Mouse (Mus musculus): ENCODE measurements at regions not wholly inside any gene's neighbourhood (a gene's known extent, or its start where the extent isn't known, plus 50 kb on each side); places are given as distances from the start of the nearest gene placed in this dataset.

DNA sequence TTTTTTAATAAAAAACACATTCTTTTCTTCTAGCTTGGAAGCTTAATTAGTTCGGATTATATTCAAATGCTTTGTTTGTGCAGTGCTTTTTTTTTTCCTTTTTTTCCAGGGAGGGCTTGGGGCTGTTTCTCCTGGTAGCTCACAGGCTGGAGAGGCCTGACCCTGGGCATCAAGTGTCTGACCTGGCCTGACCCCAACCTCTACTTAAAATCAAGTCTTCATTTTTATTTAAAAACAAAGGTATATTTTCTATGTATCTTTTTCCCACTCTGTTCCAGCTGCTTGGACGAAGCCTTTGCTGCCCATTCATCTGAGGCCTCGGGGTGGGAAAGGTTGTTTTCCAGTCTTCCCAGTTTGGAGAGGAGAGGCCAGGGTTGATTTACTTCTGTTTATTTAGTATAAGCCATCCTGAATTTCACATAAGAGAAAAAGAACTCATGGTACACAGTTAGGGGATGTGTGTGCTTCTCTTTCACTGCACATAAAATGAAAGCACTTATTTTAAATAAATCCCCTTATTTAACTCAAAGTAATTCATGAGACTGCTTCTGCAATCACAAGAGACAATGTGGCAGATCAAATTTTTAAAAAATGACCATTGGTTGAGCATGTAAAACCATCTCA, 539.1 kb downstream of the Ptprc start:
- no peak for DNase-seq (ENCODE audit: low spot score)

DNA sequence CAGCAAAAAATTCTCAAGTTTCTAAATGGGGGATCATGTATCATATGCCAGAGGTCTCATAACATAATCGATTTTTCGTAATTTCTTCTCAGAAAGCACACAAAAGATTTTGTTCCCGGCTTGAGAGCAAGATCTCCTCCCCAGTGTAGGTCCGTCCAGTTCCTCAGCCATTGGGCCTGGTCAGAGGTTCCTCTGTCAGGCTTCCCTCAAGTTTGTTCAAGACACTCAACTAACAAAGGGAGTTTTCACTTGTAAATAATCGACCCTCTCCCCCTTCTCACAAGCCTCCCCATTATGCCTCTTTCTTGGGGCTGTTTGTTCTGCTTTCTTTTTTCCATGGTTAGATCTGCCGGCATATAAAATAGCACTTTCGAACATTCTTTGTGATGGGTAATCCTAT, 539.7 kb downstream of the Ptprc start:
- DNase-seq (ENCODE audit: low spot score): no peak

- no peak for DNase-seq (ENCODE audit: low spot score)
These were observed 544.0 kb downstream of the Ptprc start for GRCm38 (mm10) chr1:137631546-137631945.

DNA sequence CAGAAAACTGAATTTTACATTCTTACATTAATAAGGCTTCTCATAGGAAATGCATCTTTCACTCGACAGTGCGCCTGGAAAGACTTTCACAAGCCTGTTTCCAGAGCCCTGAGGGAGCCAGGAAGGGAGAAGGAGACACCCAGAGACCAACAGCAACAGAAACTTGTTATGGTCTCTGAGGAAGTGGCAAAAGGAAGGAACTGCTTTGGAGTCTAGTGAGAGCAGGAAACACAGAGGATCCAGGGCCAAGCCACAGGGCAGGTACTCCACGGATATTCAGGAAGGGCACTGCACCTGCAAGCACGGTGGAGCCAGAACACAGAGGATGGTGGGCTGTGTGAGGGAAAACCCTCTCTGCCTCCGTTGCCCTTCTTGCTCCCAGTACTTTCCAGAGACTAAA, 554.8 kb downstream of the Ptprc start:
- no peak for DNase-seq (ENCODE audit: low spot score)

DNA sequence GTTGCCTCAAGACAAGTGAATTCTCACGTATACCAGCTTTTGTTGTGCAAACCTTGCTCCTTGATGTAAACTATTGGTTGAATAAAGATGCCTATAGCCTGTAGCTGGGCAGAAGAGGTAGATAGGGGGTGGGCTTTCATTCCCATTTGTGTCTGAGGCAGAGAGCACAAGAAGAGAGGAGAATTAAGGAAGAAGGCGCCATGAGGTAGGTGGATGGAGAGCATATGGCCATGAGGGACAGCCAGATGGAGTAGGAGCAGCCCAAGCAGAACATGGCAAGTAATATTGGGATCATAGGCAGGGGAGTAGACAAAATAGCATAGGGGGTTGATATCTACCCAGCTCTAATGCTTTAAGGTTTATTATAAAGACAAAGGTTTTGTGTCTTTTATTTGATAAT, 557.3 kb downstream of the Ptprc start:
- no peak for DNase-seq (ENCODE audit: low spot score)

GRCm38 (mm10) chr1:137617513-137617912, 558.0 kb downstream of the Ptprc start:
- no peak for DNase-seq (ENCODE audit: low spot score)

- no peak for DNase-seq (ENCODE audit: low spot score)
These were observed 568.8 kb downstream of the Ptprc start for GRCm38 (mm10) chr1:137606716-137607115.

DNA sequence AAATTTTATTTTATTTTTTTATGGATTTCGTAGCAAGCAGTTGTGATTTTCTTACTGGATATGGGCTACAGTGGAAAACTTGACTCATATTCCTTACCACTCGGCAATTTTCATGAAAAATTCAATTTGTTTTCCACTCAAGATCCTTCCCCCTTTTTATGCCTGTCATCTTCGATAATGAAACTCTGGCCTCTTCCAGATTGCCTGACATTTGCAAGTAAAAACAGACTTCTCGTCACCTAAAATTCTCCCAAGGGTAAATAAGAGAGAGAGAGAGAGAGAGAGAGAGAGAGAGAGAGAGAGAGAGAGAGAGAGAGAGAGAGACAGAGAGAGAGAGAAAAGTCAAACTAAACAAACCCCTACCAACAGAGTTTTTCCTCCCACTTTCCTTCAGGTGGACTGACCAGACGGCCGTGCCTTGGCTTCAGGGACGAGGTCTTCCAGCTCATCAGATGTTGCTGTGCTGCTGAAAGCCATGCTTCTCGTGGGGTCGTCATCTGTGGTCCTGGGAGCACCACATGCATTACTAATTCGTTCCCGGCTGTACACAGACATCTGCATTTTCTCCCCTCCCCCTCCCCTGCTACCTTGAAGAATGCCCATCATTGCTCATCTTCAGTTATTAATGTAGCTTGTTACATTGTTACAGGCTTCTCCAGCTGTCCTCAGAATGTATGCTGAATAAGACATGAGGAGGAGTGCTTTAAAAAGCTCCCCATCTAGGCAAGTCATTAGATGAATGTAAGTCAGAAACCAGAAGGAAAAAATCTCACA, 569.4 kb downstream of the Ptprc start:
- DNase-seq (ENCODE audit: low spot score): no peak

GRCm38 (mm10) chr1:137593732-137594131, 581.8 kb downstream of the Ptprc start:
- DNase-seq (ENCODE audit: low spot score): no peak

- DNase-seq (ENCODE audit: low spot score): no peak
These were observed 583.6 kb downstream of the Ptprc start for GRCm38 (mm10) chr1:137591891-137592290.

DNA sequence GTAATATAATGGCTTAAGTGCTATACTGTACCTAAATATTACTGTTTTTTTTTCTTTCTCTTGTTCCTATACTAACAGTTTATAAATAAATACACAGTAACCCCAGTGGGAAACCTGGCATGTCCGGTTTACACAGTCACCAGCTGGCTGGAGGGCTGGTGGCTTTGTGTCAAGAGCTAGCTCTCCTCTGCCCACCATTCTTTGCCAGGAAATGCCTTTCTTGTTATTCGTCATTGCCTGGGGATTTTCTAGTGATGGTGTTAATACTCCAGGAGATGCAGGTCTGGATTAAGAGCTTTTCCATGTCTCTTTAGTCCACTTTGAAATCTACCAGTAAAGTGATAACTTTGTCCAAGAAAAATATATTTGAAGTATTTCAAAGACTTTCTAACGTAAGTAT, 584.2 kb downstream of the Ptprc start:
- no peak for DNase-seq (ENCODE audit: low spot score)

DNA sequence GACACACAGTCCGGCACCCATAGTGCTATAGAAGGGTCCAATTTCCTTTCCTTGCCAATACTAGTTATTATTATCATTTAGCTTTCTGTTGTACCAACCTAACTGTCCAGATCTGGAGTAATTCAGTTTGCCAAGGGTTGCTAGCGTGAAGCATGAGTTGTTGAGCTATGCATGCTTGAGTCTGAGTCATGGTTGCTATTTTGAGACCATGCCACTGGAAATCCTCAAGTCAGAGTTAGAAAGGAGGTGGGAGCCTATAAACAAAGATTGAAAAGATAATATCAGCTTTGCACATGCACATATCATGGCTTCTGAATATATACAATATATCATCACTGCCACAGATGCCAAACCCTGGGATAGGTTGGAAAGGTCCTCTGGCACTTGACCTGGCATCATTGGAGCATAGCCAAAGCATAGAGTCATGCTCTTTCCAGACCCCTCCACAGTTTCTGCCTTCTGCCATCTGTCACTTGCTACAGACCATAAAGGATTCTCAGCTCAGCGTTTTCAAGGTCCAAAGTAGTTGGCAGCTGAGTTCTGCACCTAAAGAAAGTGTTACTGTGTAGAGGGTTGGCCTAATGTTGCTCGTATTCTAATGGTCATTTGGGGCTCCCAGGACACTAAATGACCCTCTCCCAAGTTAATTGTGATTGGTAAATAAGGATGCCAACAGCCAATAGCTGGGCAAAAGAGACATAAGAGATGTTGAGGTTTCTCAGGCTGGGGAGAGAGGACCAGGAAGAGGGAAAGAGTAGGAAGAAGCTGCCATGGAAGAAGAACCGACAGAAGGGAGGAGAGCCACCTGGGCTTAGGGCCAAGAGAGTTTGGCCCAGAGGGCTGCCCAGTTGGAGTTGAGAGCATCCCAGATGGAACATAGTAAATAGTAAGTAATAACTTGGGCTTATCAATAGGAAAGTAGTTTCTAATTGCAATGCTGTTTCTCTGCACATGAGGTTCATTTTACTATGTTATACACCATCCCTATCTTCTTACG, 586.9 kb downstream of the Ptprc start:
- no peak for DNase-seq (ENCODE audit: low spot score)

GRCm38 (mm10) chr1:137587481-137588228, 587.9 kb downstream of the Ptprc start:
- no peak for DNase-seq (ENCODE audit: low spot score)

- no peak for DNase-seq (ENCODE audit: low spot score)
These were observed 590.8 kb downstream of the Ptprc start for GRCm38 (mm10) chr1:137584696-137585095.

DNA sequence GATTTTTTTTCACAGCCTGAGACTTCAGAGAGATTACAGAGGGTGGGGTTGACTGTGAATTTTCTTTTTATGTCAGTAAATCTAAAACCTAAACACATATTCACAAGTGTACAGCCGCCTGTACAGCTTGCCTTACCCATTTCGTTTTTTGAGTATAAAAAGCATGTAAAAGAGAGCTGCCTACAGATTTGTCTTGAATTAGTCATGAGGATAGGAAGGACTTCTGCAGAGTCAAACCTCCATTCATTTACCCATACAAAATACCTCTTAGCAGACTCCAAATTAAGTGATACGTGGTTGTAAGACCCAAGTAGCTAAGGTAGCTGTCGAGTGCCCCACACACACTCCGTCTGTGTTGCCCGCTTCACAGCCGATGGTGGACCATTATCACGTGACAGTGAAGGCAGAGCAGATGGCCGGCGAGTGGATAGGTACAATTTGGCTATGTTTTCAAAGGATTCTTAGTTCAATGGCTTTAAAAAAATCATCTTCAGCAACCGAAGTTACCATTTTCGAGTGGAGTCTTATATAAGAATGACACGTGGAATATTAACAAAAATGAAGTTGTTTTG, 591.3 kb downstream of the Ptprc start:
- no peak for DNase-seq (ENCODE audit: low spot score)

DNA sequence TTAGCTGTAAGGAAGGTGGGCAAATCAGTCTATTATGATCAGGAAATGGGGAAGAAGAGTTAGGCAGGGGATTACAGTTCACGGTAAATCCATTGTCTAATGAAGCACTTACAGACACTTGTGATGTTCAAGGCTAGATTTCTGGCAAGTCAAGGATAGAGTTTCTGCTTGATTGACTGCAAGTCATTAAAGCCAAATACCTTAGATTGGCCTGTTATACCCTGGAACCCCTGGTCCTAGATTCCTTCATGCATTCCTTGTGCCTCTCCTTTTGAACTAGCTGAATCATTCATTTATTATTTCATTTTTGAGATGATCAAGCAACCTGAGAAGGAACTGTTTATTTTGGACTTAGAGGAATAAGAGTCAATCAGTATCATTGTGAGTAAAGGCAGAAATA, 597.9 kb downstream of the Ptprc start:
- no peak for DNase-seq (ENCODE audit: low spot score)

DNA sequence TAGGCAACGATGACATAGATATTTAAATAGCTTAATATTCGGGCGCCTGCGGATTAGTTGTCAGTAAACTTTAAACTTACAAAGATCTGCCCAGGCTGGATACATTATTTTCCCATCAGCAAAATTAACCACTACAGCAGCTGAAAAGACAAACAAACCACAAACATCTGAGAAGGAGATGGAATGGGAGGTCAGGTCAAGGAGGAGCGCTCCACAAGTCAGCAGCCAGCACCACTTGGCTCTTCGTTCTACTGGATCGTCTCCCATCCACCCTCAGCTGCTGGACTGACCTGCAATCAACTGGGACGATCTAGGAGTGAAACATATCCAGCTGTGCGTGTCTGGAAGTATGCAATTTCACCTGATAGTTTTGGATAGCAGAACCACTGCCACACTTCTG, 599.3 kb downstream of the Ptprc start:
- no peak for DNase-seq (ENCODE audit: low spot score)

- DNase-seq (ENCODE audit: low spot score): no peak
These were observed 600.1 kb downstream of the Ptprc start for GRCm38 (mm10) chr1:137575380-137575779.

DNA sequence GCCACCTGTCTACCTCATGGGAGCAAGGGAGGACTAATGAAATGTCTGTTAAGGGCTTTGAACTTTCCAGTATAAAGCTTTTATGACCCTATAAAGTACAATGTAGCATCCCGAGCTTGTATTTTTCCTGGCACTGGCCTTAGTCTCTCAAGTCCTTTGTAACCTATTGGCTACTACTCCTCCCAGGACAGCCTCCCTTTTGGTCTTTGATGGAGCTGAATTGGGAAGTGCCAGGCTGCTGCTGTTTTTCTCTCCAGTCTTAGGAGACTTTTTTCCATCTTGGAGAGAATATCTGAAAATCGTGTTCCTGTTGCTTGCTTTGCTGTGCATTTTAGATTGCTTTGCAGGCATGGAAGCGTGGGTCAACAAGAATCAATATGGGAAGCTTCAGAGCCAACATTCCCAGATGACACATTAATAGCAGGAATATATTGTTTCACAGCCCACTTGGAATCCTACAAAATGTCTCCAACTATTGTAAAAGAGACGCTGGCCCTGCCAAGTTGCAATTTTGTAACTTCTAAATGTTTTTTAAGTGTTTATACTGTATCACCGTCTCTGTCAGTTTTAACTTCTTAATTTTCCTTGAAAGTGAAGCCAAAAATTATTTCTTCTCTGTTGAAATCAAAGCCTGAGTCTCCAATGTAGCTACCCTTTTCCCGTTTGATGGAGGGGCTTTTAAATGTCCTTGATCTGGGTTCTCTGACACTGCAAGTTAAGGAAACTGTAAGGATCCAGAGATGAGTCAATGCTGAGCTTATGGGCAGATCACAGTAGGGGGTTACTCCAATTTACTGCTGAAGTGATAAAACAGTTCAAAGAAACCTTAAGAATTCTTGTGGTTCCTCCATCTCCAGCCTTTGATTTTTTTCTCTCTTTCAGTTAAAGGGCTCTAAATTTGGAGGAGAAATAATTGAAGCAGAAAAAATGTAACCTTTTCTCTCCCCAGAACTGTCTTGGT, 603.3 kb downstream of the Ptprc start:
- DNase-seq (ENCODE audit: low spot score): no peak

DNA sequence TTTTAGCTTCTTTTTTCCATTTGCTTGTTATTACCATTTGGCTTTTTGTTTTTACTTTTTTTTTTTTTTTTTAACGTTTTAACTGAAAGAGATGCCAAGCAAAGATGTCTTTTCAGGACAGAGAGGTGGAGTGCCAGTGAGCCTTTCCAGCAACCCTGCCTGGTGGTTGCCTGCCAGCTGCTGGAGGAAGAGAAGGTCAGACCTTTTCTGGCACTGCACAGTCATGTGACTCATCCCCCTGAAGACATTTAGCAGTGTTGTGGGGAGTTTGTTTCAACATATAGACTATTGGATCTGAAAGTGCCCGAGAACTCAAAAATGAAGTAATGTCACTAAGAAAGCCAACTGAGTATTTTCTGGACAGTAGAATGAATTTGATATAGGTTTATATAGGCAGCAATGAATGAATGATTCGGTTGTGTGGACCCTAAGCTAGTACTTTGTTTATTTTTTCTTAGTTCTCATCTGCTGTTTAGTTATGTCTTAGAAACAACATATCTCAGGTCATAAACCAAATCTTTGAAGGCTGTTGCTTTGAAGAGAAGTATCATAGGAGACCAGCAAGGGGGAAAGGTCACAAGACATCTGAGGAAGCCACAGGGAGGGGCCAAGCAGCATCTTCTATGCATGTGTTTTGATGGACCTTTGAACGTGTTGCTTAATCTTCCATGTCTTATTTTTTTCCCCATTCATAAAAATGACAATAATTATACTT, 604.2 kb downstream of the Ptprc start:
- DNase-seq (ENCODE audit: low spot score): no peak
